Mouse (Mus musculus) lung, postnatal 0 days (tissue): ENCODE measurements around the gene Cep131.

Source experiments
- CTCF ChIP-seq: IDR thresholded peaks from 2 replicates; pipeline ENCODE4 v1.5.1; 2016; ENCODE audit warnings: antibody characterized with exemption, mild to moderate bottlenecking
- EP300 ChIP-seq: IDR thresholded peaks from 2 replicates; pipeline ENCODE4 v1.6.1; 2016; ENCODE audit warnings: antibody characterized with exemption, mild to moderate bottlenecking, control low read depth

DNA sequence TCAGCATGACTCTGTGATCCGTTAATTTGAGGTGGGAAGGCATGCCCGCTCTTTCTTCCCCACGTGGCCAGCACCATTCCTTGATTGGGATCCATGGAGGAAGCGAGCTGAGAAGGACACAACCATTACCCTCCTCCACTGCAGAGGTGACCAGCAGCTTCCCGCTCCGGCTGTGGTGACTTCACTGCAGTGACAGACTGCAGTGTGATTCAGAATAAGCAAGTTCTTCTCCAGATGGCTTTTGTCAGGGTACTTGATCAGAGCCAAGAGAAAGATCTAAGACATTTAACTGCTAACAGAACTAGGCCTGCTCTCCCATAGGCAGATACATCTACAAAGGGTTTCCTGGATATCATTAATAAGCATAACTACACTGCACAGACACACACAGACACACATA is 6.3 kb downstream of the Cep131 start:
- no peak for TF ChIP-seq EP300
- no peak for TF ChIP-seq CTCF
